Mouse (Mus musculus) embryonic facial prominence, embryonic 15.5 days (tissue): Measurements from ENCODE around the gene Mto1. TPM values are rescaled to one million over a fixed set of nuclear protein-coding genes. Genes with fewer than 3 reads are reported as not detected.
"Not testable (repeated sequence)": the region's sequence is repeated elsewhere in the genome, so short reads cannot be mapped to it uniquely, and the experiment has no call there.

Experiments used
- ATAC-seq: fragments of 200-750 bp; cut with Nextera tagmentation; 2 replicates; pipeline ENCODE4 v1.8.0; 2017; ENCODE audit warnings: low read depth, moderate TSS enrichment; ENCODE audit not compliant: insufficient number of reproducible peaks, low FRiP score, low TSS enrichment
- H3K27ac ChIP-seq: fragments of 300-500 bp; sonication (generic); replicated peaks from 2 replicates; pipeline ENCODE4 v1.5.1; 2015; ENCODE audit warnings: mild to moderate bottlenecking, inconsistent platforms
- H3K27me3 ChIP-seq: fragments of 300-500 bp; sonication (generic); 2 replicates; pipeline ENCODE4 v1.6.1; 2015; ENCODE audit warnings: inconsistent platforms
- H3K36me3 ChIP-seq: fragments of 300-500 bp; sonication (generic); 2 replicates; pipeline ENCODE4 v1.6.1; 2015; ENCODE audit warnings: mild to moderate bottlenecking, inconsistent platforms
- H3K4me1 ChIP-seq: fragments of 300-500 bp; sonication (generic); 2 replicates; pipeline ENCODE4 v1.6.1; 2015; ENCODE audit warnings: inconsistent platforms
- H3K4me2 ChIP-seq: fragments of 300-500 bp; sonication (generic); replicated peaks from 2 replicates; pipeline ENCODE4 v1.6.1; 2015; ENCODE audit warnings: mild to moderate bottlenecking, inconsistent platforms
- H3K4me3 ChIP-seq: fragments of 300-500 bp; sonication (generic); replicated peaks from 2 replicates; pipeline ENCODE4 v1.5.1; 2015; ENCODE audit warnings: mild to moderate bottlenecking, inconsistent platforms
- H3K9ac ChIP-seq: fragments of 300-500 bp; sonication (generic); 2 replicates; pipeline ENCODE4 v1.6.1; 2015; ENCODE audit warnings: inconsistent platforms
- H3K9me3 ChIP-seq: fragments of 300-500 bp; sonication (generic); replicated peaks from 2 replicates; pipeline ENCODE4 v1.6.1; 2016; ENCODE audit warnings: inconsistent platforms
- WGBS: fragments of 180-500 bp; shearing (Covaris S2); methylation state at CpG from one replicate; pipeline ENCODE4 v1.1.7; 2015; 5-methylcytosine and 5-hydroxymethylcytosine counted together
- polyA plus RNA-seq: library from polyadenylated mRNA; unstranded; fragments of >200 nt; fragmentation: Nextera tagmentation; extraction: Ambion mirVana; gene quantifications from 2 replicates; pipeline ENCODE4 v1.2.1, GENCODE M21; 2015

Gene Mto1
- polyA plus RNA-seq, 1 experiment from 2014 or later = 23.6 TPM

- no peak overlapping the region for H3K4me3 ChIP-seq
- H3K4me2 ChIP-seq = no peak overlapping the region
- no peaks in the 10 kb centered on the region for H3K36me3 ChIP-seq
- no peaks in the 10 kb centered on the region for H3K27me3 ChIP-seq
- peaks cover 11% of the 10 kb centered on the region for H3K4me1 ChIP-seq
- no peak overlapping the region for H3K9ac ChIP-seq
- no peaks in the 10 kb centered on the region for H3K9me3 ChIP-seq
- H3K27ac ChIP-seq = no peak overlapping the region
- ATAC-seq = no peak
- 81% methylated on average over 7 of the region's 7 CpGs for WGBS
Measured at GRCm38 (mm10) chr9:78506722-78507077, 58.7 kb downstream of the Mto1 start.

GRCm38 (mm10) chr9:78508106-78508786, 60.2 kb downstream of the Mto1 start:
- no peak for ATAC-seq
- H3K27ac ChIP-seq = no peak overlapping the region
- no peaks in the 10 kb centered on the region for H3K36me3 ChIP-seq
- H3K9me3 ChIP-seq = no peaks in the 10 kb centered on the region
- peaks cover 3% of the 10 kb centered on the region for H3K4me1 ChIP-seq
- WGBS = 79% methylated on average over 16 of the region's 16 CpGs
- no peak overlapping the region for H3K4me2 ChIP-seq
- no peak overlapping the region for H3K4me3 ChIP-seq
- no peak overlapping the region for H3K9ac ChIP-seq
- no peaks in the 10 kb centered on the region for H3K27me3 ChIP-seq

GRCm38 (mm10) chr9:78511705-78512104, 63.7 kb downstream of the Mto1 start:
- H3K4me1 ChIP-seq = no peaks in the 10 kb centered on the region
- H3K27me3 ChIP-seq = no peaks in the 10 kb centered on the region
- no peak overlapping the region for H3K4me3 ChIP-seq
- H3K27ac ChIP-seq = no peak overlapping the region
- ATAC-seq = no peak
- H3K36me3 ChIP-seq = no peaks in the 10 kb centered on the region
- 95% methylated on average over 5 of the region's 5 CpGs for WGBS
- H3K9me3 ChIP-seq = no peaks in the 10 kb centered on the region
- H3K9ac ChIP-seq = no peak overlapping the region
- H3K4me2 ChIP-seq = no peak overlapping the region

- Histone ChIP-seq H3K36me3 (no peaks in the 10 kb centered on the region), H3K27me3 (no peaks in the 10 kb centered on the region), H3K9me3 (no peaks in the 10 kb centered on the region), H3K27ac (no peak overlapping the region), H3K9ac (no peak overlapping the region), H3K4me2 (no peak overlapping the region), H3K4me1 (no peaks in the 10 kb centered on the region), H3K4me3 (no peak overlapping the region)
- ATAC-seq = no peak
- WGBS = 67% methylated on average over 6 of the region's 6 CpGs
Measured at GRCm38 (mm10) chr9:78513776-78514500, 65.9 kb downstream of the Mto1 start.

- Histone ChIP-seq H3K4me2 (no peak overlapping the region), H3K4me1 (no peaks in the 10 kb centered on the region), H3K4me3 (no peak overlapping the region), H3K27ac (no peak overlapping the region), H3K27me3 (no peaks in the 10 kb centered on the region), H3K9ac (no peak overlapping the region), H3K36me3 (no peaks in the 10 kb centered on the region), H3K9me3 (no peaks in the 10 kb centered on the region)
- WGBS = 58% methylated on average over 4 of the region's 4 CpGs
- ATAC-seq = no peak
Measured at GRCm38 (mm10) chr9:78514681-78515080, 66.7 kb downstream of the Mto1 start.

GRCm38 (mm10) chr9:78516125-78516524, 68.1 kb downstream of the Mto1 start:
- Histone ChIP-seq H3K9me3 (no peaks in the 10 kb centered on the region), H3K9ac (no peak overlapping the region), H3K36me3 (no peaks in the 10 kb centered on the region), H3K4me1 (peaks cover 12% of the 10 kb centered on the region), H3K27me3 (no peaks in the 10 kb centered on the region), H3K4me3 (no peak overlapping the region), H3K27ac (no peak overlapping the region), H3K4me2 (no peak overlapping the region)
- 56% methylated on average over 3 of the region's 3 CpGs for whole genome bisulfite sequencing
- no peak for ATAC-seq

GRCm38 (mm10) chr9:78517237-78517636, 69.2 kb downstream of the Mto1 start:
- 60% methylated on average over 3 of the region's 3 CpGs for WGBS
- H3K9me3 ChIP-seq, H3K9ac ChIP-seq, ATAC-seq, H3K4me3 ChIP-seq, H3K36me3 ChIP-seq, H3K27me3 ChIP-seq, H3K4me2 ChIP-seq, H3K27ac ChIP-seq: not testable (repeated sequence)
- peaks cover 16% of the 10 kb centered on the region for H3K4me1 ChIP-seq

- H3K4me1 ChIP-seq = peaks cover 16% of the 10 kb centered on the region
- peak overlapping the region; percentile 42 for H3K4me3 ChIP-seq
- 7% methylated on average over 15 of the region's 15 CpGs for WGBS
- peak overlapping the region; percentile 82 for H3K4me2 ChIP-seq
- H3K27me3 ChIP-seq = no peaks in the 10 kb centered on the region
- H3K27ac ChIP-seq = no peak overlapping the region
- peak; percentile 39; the same call in 1 of the 2 replicates for ATAC-seq
- peak overlapping the region; percentile 16; the same call in 1 of the 2 replicates for H3K9ac ChIP-seq
- no peaks in the 10 kb centered on the region for H3K9me3 ChIP-seq
- no peaks in the 10 kb centered on the region for H3K36me3 ChIP-seq
Measured at GRCm38 (mm10) chr9:78520127-78520779, 72.2 kb downstream of the Mto1 start.

- no peaks in the 10 kb centered on the region for H3K27me3 ChIP-seq
- H3K4me2 ChIP-seq = peak overlapping the region; percentile 82
- H3K9me3 ChIP-seq = no peaks in the 10 kb centered on the region
- 2% methylated on average over 40 of the region's 40 CpGs for WGBS
- H3K27ac ChIP-seq = no peak overlapping the region
- H3K4me1 ChIP-seq = peaks cover 16% of the 10 kb centered on the region
- H3K9ac ChIP-seq = peak overlapping the region; percentile 16; the same call in 1 of the 2 replicates
- no peaks in the 10 kb centered on the region for H3K36me3 ChIP-seq
- H3K4me3 ChIP-seq = peak overlapping the region; percentile 42
- peak; percentile 40; the same call in 1 of the 2 replicates for ATAC-seq
Measured at GRCm38 (mm10) chr9:78520780-78521601, 73.0 kb downstream of the Mto1 start.

- no peak overlapping the region for H3K9ac ChIP-seq
Measured at GRCm38 (mm10) chr9:78521689-78522088, 73.7 kb downstream of the Mto1 start.

More at GRCm38 (mm10) chr9:78521689-78522088, 73.7 kb downstream of the Mto1 start:
- no peaks in the 10 kb centered on the region for H3K36me3 ChIP-seq
- H3K9me3 ChIP-seq = no peaks in the 10 kb centered on the region
- WGBS = 28% methylated on average over 14 of the region's 14 CpGs
- no peaks in the 10 kb centered on the region for H3K27me3 ChIP-seq
- H3K4me3 ChIP-seq = peak overlapping the region; percentile 42
- H3K27ac ChIP-seq = no peak overlapping the region
- peak overlapping the region; percentile 82 for H3K4me2 ChIP-seq
- peaks cover 16% of the 10 kb centered on the region for H3K4me1 ChIP-seq
- ATAC-seq = no peak
